Mouse (Mus musculus): ENCODE results near the gene Bcl2l15.

The Bcl2l15 gene

DNA sequence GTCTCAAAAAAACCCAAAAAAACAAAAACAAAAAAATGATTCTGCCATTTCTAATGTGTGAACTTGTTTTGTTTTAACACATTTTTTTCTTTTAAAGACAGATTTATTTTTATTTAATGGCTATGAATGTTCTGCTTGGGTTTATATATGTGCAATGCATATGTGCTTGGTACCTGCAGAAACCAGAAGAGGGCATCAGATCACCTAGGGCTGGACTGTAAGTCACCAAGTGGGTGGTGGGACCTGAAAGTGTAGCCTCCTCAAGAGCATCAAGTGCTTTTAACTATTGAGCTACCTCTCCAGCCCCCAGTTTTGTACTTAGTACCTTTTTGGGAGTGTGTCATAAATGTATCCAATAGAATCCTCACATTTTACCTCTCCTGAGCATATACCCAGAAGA is 4.9 kb upstream of the Bcl2l15 start:
- in situ Hi-C loops (cut with MboI; ENCODE audit: unreplicated experiment in 2 of 2), result loop anchor here (25.0 kb wide), 1 partner anchor 860 kb away; no protein-coding TSS in a partner anchor

GRCm38 (mm10) chr3:103829036-103829435 is 3.4 kb upstream of the Bcl2l15 start:
- in situ Hi-C loops (cut with MboI; ENCODE audit: unreplicated experiment in 2 of 2), result loop anchor here (25.0 kb wide), 1 partner anchor 858 kb away; no protein-coding TSS in a partner anchor

GRCm38 (mm10) chr3:103830681-103831080 is 1.7 kb upstream of the Bcl2l15 start:
- in situ Hi-C loops (cut with MboI; ENCODE audit: unreplicated experiment in 2 of 2), result loop anchor here (10.0 to 25.0 kb wide), 3 partner anchors 54 to 857 kb away; no protein-coding TSS in a partner anchor

GRCm38 (mm10) chr3:103831146-103831545 is 1.3 kb upstream of the Bcl2l15 start:
- in situ Hi-C loops (cut with MboI; ENCODE audit: unreplicated experiment in 2 of 2), result loop anchor here (10.0 to 25.0 kb wide), 3 partner anchors 54 to 856 kb away; no protein-coding TSS in a partner anchor

DNA sequence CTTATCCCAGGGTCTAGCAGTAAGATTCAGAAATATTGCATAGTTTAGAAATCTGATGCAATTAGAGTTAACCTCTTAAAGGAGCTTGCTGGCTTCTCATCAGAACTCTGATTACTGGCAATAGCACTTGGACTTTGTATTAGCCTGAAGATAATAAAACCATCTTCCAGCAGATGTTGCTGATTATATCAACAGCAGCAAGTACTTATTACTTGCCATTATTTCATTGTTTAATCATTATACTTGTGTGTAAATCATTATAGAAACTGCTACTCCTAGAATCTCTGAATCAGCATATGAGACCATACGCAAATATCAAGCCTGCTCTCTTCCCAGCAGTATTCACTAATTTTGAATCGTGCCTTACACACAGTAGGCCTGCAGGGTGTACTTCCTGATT is 1.6 kb downstream of the Bcl2l15 start:
- in situ Hi-C loops (cut with MboI; ENCODE audit: unreplicated experiment in 2 of 2), result loop anchor here (10.0 to 25.0 kb wide), 3 partner anchors 51 to 853 kb away; no protein-coding TSS in a partner anchor

DNA sequence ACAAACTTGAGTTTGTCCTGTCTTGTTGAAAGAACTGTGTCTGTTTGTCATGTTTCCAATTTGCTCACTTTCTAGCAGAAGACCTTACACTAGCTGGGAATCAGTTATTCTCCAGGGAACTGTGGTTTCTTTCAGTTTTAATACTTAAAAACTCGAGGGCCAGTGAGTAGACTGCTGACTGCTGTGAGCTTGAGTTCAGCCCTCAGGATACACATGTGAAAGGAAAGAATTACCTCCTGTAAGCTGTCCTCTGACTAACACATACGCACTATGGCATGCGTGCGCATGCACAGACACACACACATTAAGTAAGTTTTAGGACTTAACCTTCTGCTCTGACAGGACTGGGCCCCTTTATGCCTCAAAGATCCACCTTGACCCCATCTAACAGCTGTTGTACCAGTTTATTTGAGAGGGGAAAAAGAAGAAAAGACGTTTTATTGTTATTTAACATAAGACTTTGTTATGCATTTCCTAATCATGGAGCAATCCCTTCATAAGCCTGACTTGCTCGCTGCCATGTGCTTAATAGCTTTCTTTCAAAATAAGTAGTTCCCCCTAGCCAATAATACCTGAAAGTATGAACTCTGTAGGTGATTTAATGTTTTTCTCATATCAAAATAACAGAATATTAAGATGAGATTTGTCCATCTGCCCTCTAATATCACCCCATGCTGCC is 3.0 kb downstream of the Bcl2l15 start:
- in situ Hi-C loops (cut with MboI; ENCODE audit: unreplicated experiment in 2 of 2), result loop anchor here (10.0 to 25.0 kb wide), 3 partner anchors 49 to 852 kb away; no protein-coding TSS in a partner anchor

- in situ Hi-C loops (cut with MboI; ENCODE audit: unreplicated experiment in 2 of 2), result loop anchor here (10.0 to 25.0 kb wide), 3 partner anchors 49 to 851 kb away; no protein-coding TSS in a partner anchor
These were observed 3.5 kb downstream of the Bcl2l15 start for GRCm38 (mm10) chr3:103835951-103836310.

- in situ Hi-C loops (cut with MboI; ENCODE audit: unreplicated experiment in 2 of 2), result loop anchor here (10.0 to 25.0 kb wide), 3 partner anchors 48 to 851 kb away; no protein-coding TSS in a partner anchor
These were observed 4.1 kb downstream of the Bcl2l15 start for GRCm38 (mm10) chr3:103836453-103836852.

DNA sequence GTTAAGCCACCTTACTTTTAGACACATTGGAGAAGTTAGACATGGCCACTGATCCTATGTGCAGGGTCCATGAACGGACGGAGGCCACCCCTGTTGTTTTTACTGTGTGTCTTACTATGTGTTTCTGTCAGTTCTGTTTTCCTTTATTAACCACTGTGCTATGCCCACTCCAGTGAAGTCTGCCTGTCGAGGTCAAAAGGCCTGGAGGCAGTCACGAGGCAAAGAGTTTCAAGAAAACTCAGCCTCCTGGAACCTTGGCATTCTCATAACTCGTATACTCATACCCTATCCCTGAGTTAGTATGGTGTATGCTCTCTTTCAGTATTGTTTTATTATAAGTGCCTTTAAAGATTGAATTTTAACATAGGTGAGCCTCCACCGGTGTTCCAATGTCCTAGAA is 7.3 kb downstream of the Bcl2l15 start:
- in situ Hi-C loops (cut with MboI; ENCODE audit: unreplicated experiment in 2 of 2), result loop anchor here (10.0 to 25.0 kb wide), 4 partner anchors 45 to 848 kb away; no protein-coding TSS in a partner anchor

DNA sequence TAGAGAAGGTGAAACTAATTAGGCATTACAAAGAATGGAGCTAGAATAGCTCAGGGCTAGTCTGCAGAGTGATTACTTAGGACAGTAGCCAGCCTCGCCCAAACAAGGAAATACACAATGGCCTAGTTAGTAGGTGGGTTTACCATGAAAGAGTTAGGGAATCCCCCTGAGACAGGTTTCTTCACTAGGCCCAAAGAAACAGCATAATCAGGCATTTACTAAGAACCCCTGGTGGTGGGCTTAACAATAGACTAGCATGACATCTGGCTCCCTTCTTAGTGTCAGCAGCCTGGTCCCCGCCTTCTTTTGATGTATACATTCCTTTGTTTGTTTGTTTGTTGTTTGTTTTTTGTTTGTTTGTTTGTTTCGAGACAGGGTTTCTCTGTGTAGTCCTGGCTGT is 7.8 kb downstream of the Bcl2l15 start:
- in situ Hi-C loops (cut with MboI; ENCODE audit: unreplicated experiment in 2 of 2), result loop anchor here (10.0 to 25.0 kb wide), 3 partner anchors 265 to 847 kb away; no protein-coding TSS in a partner anchor

- in situ Hi-C loops (cut with MboI; ENCODE audit: unreplicated experiment in 2 of 2), result loop anchor here (10.0 to 25.0 kb wide), 3 partner anchors 264 to 846 kb away; no protein-coding TSS in a partner anchor
These were observed 8.5 kb downstream of the Bcl2l15 start for GRCm38 (mm10) chr3:103840946-103841345.

DNA sequence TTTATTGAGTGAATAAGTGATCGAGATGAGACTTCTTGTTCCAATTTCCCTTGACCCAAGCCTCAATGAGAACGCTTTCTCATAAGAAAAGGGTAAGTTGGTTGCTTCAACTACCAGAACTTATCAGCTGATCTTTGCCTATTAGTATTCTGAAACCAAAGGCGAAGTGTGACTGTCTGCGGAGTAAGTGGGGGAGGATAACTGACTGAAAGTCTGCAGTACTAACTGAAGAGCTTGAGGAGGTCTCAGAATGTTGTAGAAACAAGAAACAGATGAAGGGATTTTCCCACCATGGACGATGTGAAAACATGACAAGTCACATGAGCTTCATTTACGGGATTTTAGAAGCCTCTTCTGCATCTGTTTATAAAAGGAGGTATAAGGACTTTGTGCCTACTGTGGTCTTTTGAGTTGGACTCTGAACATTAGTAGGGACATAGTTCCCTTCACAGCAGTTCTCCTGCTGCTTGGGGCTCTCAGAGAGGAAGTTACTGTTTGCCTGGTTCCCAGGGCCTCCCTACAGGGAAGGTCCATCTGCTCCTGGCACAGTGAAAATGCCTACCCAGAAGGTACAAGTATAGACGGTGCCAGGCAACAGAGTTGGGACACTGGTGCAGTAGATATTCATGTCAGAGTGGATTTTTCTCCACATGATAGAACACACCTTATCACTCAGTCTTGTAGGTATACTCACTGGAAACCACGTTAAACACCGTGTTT is 18.4 kb downstream of the Bcl2l15 start:
- in situ Hi-C loops (cut with MboI; ENCODE audit: unreplicated experiment in 2 of 2), result loop anchor here (5.0 kb wide), 1 partner anchor 36 kb away; no protein-coding TSS in a partner anchor

- in situ Hi-C loops (cut with MboI; ENCODE audit: unreplicated experiment in 2 of 2), result loop anchor here (5.0 kb wide), 1 partner anchor 36 kb away; no protein-coding TSS in a partner anchor
These were observed 19.1 kb downstream of the Bcl2l15 start for GRCm38 (mm10) chr3:103851481-103851880.

DNA sequence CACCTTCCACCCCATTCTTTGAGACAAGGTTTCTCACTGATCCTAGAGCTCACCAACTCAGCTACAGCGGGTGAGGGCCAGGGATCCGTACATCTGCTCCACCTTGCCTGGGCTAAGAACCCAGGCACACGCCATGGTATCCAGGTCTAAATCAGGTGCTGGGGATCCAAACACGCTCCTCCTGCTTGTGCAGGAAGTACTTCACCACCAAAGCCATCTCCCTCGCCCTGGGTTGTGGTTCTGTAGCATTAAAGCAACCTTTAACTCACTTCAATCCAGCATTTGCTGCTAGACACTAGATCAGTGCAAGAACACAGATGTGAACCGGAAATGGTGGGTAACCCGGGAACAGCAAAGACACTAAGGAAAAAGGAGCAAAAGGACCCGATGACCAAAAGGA is 19.5 kb downstream of the Bcl2l15 start:
- in situ Hi-C loops (cut with MboI; ENCODE audit: unreplicated experiment in 2 of 2), result loop anchor here (5.0 kb wide), 1 partner anchor 35 kb away; no protein-coding TSS in a partner anchor

- in situ Hi-C loops (cut with MboI; ENCODE audit: unreplicated experiment in 2 of 2), result loop anchor here (5.0 kb wide), 1 partner anchor 35 kb away; no protein-coding TSS in a partner anchor
These were observed 20.3 kb downstream of the Bcl2l15 start for GRCm38 (mm10) chr3:103852565-103853299.

GRCm38 (mm10) chr3:103853804-103854203 is 21.4 kb downstream of the Bcl2l15 start:
- in situ Hi-C loops (cut with MboI; ENCODE audit: unreplicated experiment in 2 of 2), result loop anchor here (5.0 kb wide), 1 partner anchor 33 kb away; no protein-coding TSS in a partner anchor

- in situ Hi-C loops (cut with MboI; ENCODE audit: unreplicated experiment in 2 of 2), result no loop called here
These were observed 24.8 kb downstream of the Bcl2l15 start for GRCm38 (mm10) chr3:103857036-103857805.

DNA sequence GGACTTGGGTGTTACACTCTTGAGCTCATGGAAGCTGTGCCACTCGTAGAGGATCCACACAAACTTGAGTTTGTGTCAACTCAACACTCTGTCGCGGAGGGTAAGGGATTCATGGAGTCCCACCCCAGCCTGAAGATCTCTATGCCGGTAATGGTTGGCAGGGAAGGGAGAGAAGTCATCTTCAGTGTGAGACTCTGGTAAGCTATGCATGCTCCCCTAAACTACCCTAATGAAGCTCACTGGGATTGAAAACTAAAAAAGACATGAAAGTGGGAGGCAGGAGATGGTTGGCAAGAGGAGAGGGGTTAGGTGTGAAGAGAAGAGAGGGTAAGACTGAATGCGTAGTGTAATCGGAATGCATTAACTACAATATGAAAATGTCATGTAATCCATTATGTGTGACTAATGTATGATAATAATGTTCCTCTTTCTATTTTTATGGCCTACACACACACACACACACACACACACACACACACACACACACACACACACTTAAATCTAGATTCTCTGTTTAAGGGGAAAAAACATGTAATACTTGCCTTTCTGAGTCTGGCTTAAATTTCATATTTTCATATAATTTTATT is 25.7 kb downstream of the Bcl2l15 start:
- in situ Hi-C loops (cut with MboI; ENCODE audit: unreplicated experiment in 2 of 2), result no loop called here
